Mouse (Mus musculus): ENCODE measurements around the gene Rsph3a. TPM values are rescaled to one million over a fixed set of nuclear protein-coding genes. Genes with fewer than 3 reads are reported as not detected.
"Not testable (repeated sequence)": the region's sequence is repeated elsewhere in the genome, so short reads cannot be mapped to it uniquely, and the experiment has no call there.

The Rsph3a gene
- 27.1 and 37.2 TPM in 2 replicates for polyA plus RNA-seq (2012; rRNA removed)

GRCm38 (mm10) chr17:7945117-7946052, at the start of gene Rsph3a:
Gene Rsph3a, plus strand, starts transcription at chr17:7945614.
- not testable (repeated sequence) for H3K27me3 ChIP-seq (ENCODE audit: control insufficient read depth, insufficient read depth, low read length); H3K4me1 ChIP-seq (ENCODE audit: control insufficient read depth, insufficient read depth, insufficient read length); H3K36me3 ChIP-seq (ENCODE audit: control insufficient read depth, insufficient read depth, low read length)
- H3K27ac ChIP-seq (ENCODE audit: insufficient read depth, low read length), result peak within 1 kb of the TSS; percentile 81
- peak in 1 of 2 experiments; percentile 70 for DNase-seq (ENCODE audit: low read depth in 1 of 2, low spot score in 2 of 2)
- peak within 1 kb of the TSS; percentile 76 for H3K4me3 ChIP-seq (ENCODE audit: extremely low read depth, insufficient read depth, insufficient read length)
- 2% methylated on average over 58 of the region's 58 CpGs for WGBS

DNA sequence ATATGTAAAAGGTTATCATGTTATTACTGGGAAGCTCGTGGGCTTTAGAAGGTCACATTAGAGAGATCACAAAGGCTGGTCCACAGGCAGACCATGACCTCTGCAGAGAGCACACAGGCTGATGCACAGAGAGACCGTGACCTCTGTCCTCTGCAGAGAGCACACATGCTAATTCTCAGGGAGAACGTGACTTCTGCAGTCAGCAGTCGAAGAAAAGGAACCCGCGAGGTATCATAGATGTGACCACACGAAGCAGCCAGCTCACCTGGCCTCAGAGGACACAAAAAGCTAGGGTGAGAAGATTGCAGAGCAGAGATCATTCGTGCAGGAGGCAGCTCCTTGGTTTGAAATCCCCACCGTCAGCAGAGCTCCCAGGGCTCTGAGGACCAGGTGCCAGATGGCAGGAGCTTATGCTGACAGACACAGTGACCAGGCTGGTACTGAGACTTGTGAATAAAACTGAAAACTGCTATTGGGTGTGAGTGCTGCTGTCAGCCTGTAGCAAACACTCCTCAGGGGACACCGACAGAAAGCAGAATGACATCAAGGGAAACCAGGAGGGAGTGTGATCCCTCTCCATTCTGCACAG, 49.3 kb upstream of the Rsph3a start:
- DNase-seq (ENCODE audit: low read depth in 1 of 2, low spot score in 2 of 2), result no peak
- no peak overlapping the region for H3K4me3 ChIP-seq (ENCODE audit: extremely low read depth, insufficient read depth, insufficient read length)
- 71% methylated on average over 10 of the region's 10 CpGs for WGBS
- peaks cover 21% of the 10 kb centered on the region; the same call in 1 of the 2 replicates for H3K4me1 ChIP-seq (ENCODE audit: control insufficient read depth, insufficient read depth, insufficient read length)
- no peaks in the 10 kb centered on the region for H3K27me3 ChIP-seq (ENCODE audit: control insufficient read depth, insufficient read depth, low read length)
- H3K27ac ChIP-seq (ENCODE audit: insufficient read depth, low read length), result no peak overlapping the region
- TF ChIP-seq POLR2A (IDR thresholded peaks at IDR 0.05; ENCODE audit: low read depth, low read length) (no peak), CTCF (IDR thresholded peaks at IDR 0.05; ENCODE audit: extremely low read depth, insufficient read depth, insufficient read length, insufficient replicate concordance) (no peak)
- no peaks in the 10 kb centered on the region for H3K36me3 ChIP-seq (ENCODE audit: control insufficient read depth, insufficient read depth, low read length)

- no peak overlapping the region for H3K27ac ChIP-seq (ENCODE audit: insufficient read depth, low read length)
- no peaks in the 10 kb centered on the region for H3K36me3 ChIP-seq (ENCODE audit: control insufficient read depth, insufficient read depth, low read length)
- peak overlapping the region; percentile 33; the same call in 1 of the 2 replicates for H3K4me3 ChIP-seq (ENCODE audit: extremely low read depth, insufficient read depth, insufficient read length)
- DNase-seq (ENCODE audit: low read depth in 1 of 2, low spot score in 2 of 2), result no peak
- 37% methylated on average over 11 of the region's 11 CpGs for WGBS
- TF ChIP-seq POLR2A (IDR thresholded peaks at IDR 0.05; ENCODE audit: low read depth, low read length), result no peak
- no peak for TF ChIP-seq CTCF (IDR thresholded peaks at IDR 0.05; ENCODE audit: extremely low read depth, insufficient read depth, insufficient read length, insufficient replicate concordance)
- no peaks in the 10 kb centered on the region for H3K27me3 ChIP-seq (ENCODE audit: control insufficient read depth, insufficient read depth, low read length)
- peaks cover 23% of the 10 kb centered on the region; the same call in 1 of the 2 replicates for H3K4me1 ChIP-seq (ENCODE audit: control insufficient read depth, insufficient read depth, insufficient read length)
These were observed 48.3 kb upstream of the Rsph3a start for GRCm38 (mm10) chr17:7897120-7897519.

DNA sequence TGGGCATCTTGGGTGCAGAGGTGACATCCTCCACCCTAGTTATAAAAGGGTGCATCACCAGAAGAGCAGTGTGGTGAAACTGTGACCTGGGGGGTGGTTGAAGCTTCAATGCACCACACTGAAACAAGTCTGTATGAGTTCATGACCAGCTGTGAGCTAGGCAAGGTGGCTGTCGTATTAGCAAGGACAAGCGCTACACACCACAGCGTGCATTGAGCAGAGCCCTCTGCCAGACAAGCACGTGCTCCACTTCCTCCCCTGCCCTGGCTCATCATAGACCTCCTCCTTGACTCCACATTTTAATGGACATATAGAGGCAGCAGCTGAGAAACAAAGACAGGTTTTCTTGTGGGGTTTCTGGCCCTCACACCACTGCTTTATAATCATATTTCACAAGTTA, 47.7 kb upstream of the Rsph3a start:
- no peak for DNase-seq (ENCODE audit: low read depth in 1 of 2, low spot score in 2 of 2)
- H3K27ac ChIP-seq (ENCODE audit: insufficient read depth, low read length), result no peak overlapping the region
- TF ChIP-seq CTCF (IDR thresholded peaks at IDR 0.05; ENCODE audit: extremely low read depth, insufficient read depth, insufficient read length, insufficient replicate concordance) (no peak), POLR2A (IDR thresholded peaks at IDR 0.05; ENCODE audit: low read depth, low read length) (no peak)
- no peaks in the 10 kb centered on the region for H3K36me3 ChIP-seq (ENCODE audit: control insufficient read depth, insufficient read depth, low read length)
- no peak overlapping the region for H3K4me3 ChIP-seq (ENCODE audit: extremely low read depth, insufficient read depth, insufficient read length)
- WGBS, result 46% methylated on average over 4 of the region's 4 CpGs
- H3K4me1 ChIP-seq (ENCODE audit: control insufficient read depth, insufficient read depth, insufficient read length), result peaks cover 18% of the 10 kb centered on the region; the same call in 1 of the 2 replicates
- H3K27me3 ChIP-seq (ENCODE audit: control insufficient read depth, insufficient read depth, low read length), result no peaks in the 10 kb centered on the region

DNA sequence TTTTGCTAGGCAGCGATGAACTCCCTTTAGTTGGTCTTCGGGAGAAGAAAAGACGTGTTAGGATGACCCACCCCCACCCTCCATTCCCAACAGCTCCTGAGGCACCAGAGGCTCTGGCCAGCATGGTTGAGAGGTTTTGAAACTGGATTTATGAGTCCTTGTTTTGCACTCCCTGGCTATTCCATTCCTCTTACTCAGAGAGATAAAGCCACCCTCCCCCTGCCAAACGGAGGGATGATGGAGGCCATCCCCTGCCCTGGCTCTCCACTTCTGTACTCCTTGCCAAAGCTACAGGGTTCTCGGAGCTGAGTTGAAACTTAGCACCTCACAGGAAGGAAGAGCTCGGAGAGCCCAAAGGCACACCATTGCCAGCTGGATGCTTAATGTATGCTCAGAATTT, 46.2 kb upstream of the Rsph3a start:
- no peaks in the 10 kb centered on the region for H3K27me3 ChIP-seq (ENCODE audit: control insufficient read depth, insufficient read depth, low read length)
- 88% methylated on average over 6 of the region's 6 CpGs for whole genome bisulfite sequencing
- TF ChIP-seq POLR2A (IDR thresholded peaks at IDR 0.05; ENCODE audit: low read depth, low read length) (no peak), CTCF (IDR thresholded peaks at IDR 0.05; ENCODE audit: extremely low read depth, insufficient read depth, insufficient read length, insufficient replicate concordance) (no peak)
- H3K27ac ChIP-seq (ENCODE audit: insufficient read depth, low read length), result no peak overlapping the region
- no peaks in the 10 kb centered on the region for H3K36me3 ChIP-seq (ENCODE audit: control insufficient read depth, insufficient read depth, low read length)
- H3K4me3 ChIP-seq (ENCODE audit: extremely low read depth, insufficient read depth, insufficient read length), result no peak overlapping the region
- H3K4me1 ChIP-seq (ENCODE audit: control insufficient read depth, insufficient read depth, insufficient read length), result peaks cover 15% of the 10 kb centered on the region; the same call in 1 of the 2 replicates
- DNase-seq (ENCODE audit: low read depth in 1 of 2, low spot score in 2 of 2), result no peak

DNA sequence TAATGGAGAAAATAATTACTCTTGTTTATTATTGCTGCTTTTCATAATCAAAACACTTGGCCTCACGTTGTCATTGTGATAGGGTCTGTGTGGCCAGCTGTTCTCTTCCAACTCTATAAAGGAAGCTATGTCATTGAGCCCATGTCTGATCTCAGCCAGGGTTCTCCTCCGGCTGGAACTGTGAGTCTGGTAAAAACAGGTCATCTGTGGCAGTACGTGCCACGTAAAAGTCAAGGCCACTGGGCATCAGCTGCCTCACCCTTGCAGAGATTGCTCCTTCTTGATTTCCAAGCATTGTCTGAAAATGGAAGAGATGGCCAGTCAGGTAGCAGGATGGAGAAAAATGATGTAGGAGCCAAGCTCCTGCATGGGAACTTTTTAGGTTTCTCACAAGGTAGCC, 45.5 kb upstream of the Rsph3a start:
- WGBS, result 88% methylated on average over 4 of the region's 4 CpGs
- Histone ChIP-seq H3K36me3 (ENCODE audit: control insufficient read depth, insufficient read depth, low read length) (no peaks in the 10 kb centered on the region), H3K27ac (ENCODE audit: insufficient read depth, low read length) (no peak overlapping the region), H3K27me3 (ENCODE audit: control insufficient read depth, insufficient read depth, low read length) (no peaks in the 10 kb centered on the region), H3K4me1 (ENCODE audit: control insufficient read depth, insufficient read depth, insufficient read length) (peaks cover 15% of the 10 kb centered on the region; the same call in 1 of the 2 replicates), H3K4me3 (ENCODE audit: extremely low read depth, insufficient read depth, insufficient read length) (no peak overlapping the region)
- TF ChIP-seq POLR2A (IDR thresholded peaks at IDR 0.05; ENCODE audit: low read depth, low read length) (no peak), CTCF (IDR thresholded peaks at IDR 0.05; ENCODE audit: extremely low read depth, insufficient read depth, insufficient read length, insufficient replicate concordance) (no peak)
- no peak for DNase-seq (ENCODE audit: low read depth in 1 of 2, low spot score in 2 of 2)

All from spleen, adult 2 months (tissue).